Mouse (Mus musculus): ENCODE measurements around the gene Ndrg4. TPM values are rescaled to one million over a fixed set of nuclear protein-coding genes. Genes with fewer than 3 reads are reported as not detected.

The Ndrg4 gene
- total RNA-seq (2012; rRNA removed) (1.7 and 2.1 TPM in 2 replicates), total RNA-seq (2014; rRNA removed) (1.6 TPM in 2 replicates), polyA plus RNA-seq (2012; ENCODE audit: insufficient read length, low read depth) (2.1 TPM in 2 replicates)

DNA sequence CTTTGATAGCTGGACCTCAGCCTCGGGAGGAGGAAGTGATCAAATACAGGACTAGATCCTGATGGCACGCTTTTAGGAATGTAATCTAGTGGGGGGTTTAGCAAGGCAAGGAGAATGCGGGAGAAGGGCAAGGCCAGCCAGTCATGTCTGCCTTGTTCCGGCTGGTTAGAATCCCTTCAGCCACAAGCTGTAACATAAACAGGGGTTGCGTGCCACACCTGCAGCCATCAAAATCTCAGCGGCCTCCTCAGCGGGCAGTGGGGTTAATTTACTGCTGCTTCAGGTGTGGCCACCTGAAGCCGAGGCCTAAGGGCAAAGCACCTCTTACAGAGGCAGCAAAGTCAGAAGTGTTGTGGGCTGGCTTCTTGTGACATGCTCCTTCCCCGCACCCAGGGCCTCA, at the start of gene Ndrg4:
TSS of gene Ndrg4 (plus strand) at position 350 of the 400 bp plus-strand sequence.
- Histone ChIP-seq H3K4me2 (ENCODE audit: insufficient read depth, low read depth, poor library complexity, severe bottlenecking) (peak within 1 kb of the TSS; percentile 92), H3K9ac (ENCODE audit: insufficient read depth, low read depth) (peak within 1 kb of the TSS; percentile 41; the same call in 1 of the 2 replicates), H3K4me1 (ENCODE audit: control insufficient read depth in 1 of 2, insufficient read depth in 2 of 2) (peaks cover 16 to 30% of the 10 kb centered on the region in 2 experiments), H3K27ac (ENCODE audit: insufficient read depth, low read depth) (no peak within 1 kb of the TSS), H3K36me3 (replicated peaks in 1 of 2; ENCODE audit: control insufficient read depth in 1 of 2, insufficient read depth in 1 of 2, low read length in 1 of 2) (no peaks in the 10 kb centered on the region), H3K27me3 (replicated peaks) (peaks cover 46% of the 10 kb centered on the region), H3K79me2 (replicated peaks; ENCODE audit: control insufficient read depth, extremely low read depth, insufficient read depth, poor library complexity, severe bottlenecking) (no peaks in the 10 kb centered on the region), H3K4me3 (replicated peaks in 1 of 3; ENCODE audit: low read depth in 2 of 3, low read length in 2 of 3, poor library complexity in 1 of 3) (peak within 1 kb of the TSS in 2 of 3 experiments; percentile 25 to 70), H3K9me3 (replicated peaks; ENCODE audit: low read length) (no peaks in the 10 kb centered on the region)
- no peak for DNase-seq (ENCODE audit: extremely low read depth)
- dilution Hi-C loops (cut with MboI; ENCODE audit: extremely low pct_ligation_motif_present, extremely low pct_unique_long_range_greater_than_20kb, low sequenced_read_pairs) (no loop called here), in situ Hi-C loops (cut with MboI; ENCODE audit: low pct_ligation_motif_present, low pct_unique_long_range_greater_than_20kb, low sequenced_read_pairs) (no loop called here)
- TF ChIP-seq CHD2 (IDR thresholded peaks at IDR 0.05; ENCODE audit: low read length) (no peak), CHD1 (IDR thresholded peaks at IDR 0.05; ENCODE audit: low read depth, low read length) (no peak), MEF2A (IDR thresholded peaks at IDR 0.05; ENCODE audit: borderline replicate concordance, low read depth, low read length) (no peak), ZMIZ1 (IDR thresholded peaks at IDR 0.05; ENCODE audit: low read depth, low read length) (no peak), ZC3H11A (IDR thresholded peaks at IDR 0.05; ENCODE audit: low read depth, low read length) (no peak), IRF4 (IDR thresholded peaks at IDR 0.05; ENCODE audit: low read depth, low read length) (no peak), SMC3 (IDR thresholded peaks at IDR 0.05; ENCODE audit: low read depth, low read length) (no peak), TBP (conservative IDR thresholded peaks at IDR 0.05; ENCODE audit: low read depth, low read length) (no peak), PAX5 (IDR thresholded peaks at IDR 0.05; ENCODE audit: low read length) (no peak), MAZ (IDR thresholded peaks at IDR 0.05; ENCODE audit: low read depth, low read length) (no peak), POLR2AphosphoS2 (IDR thresholded peaks at IDR 0.05; ENCODE audit: low read depth, low read length) (no peak), MAX (IDR thresholded peaks at IDR 0.05; ENCODE audit: low read length) (no peak), KAT2A (IDR thresholded peaks at IDR 0.05; ENCODE audit: insufficient replicate concordance, low read length) (no peak), USF2 (conservative IDR thresholded peaks at IDR 0.05; ENCODE audit: low read depth, low read length) (no peak), CTCF (conservative IDR thresholded peaks at IDR 0.05 in 1 of 2, IDR thresholded peaks at IDR 0.05 in 1 of 2; ENCODE audit: low read depth in 2 of 2, low read length in 2 of 2) (no peak), NRF1 (IDR thresholded peaks at IDR 0.05; ENCODE audit: low read depth, low read length) (no peak), SIN3A (IDR thresholded peaks at IDR 0.05; ENCODE audit: low read length) (no peak), GABPA (IDR thresholded peaks at IDR 0.05; ENCODE audit: insufficient replicate concordance, low read depth, low read length) (no peak)

GRCm38 (mm10) chr8:95632840-95633239, 43.9 kb upstream of the Ndrg4 start:
- H3K9me3 ChIP-seq (replicated peaks; ENCODE audit: low read length) = no peaks in the 10 kb centered on the region
- H3K4me3 ChIP-seq (replicated peaks in 1 of 3; ENCODE audit: low read depth in 2 of 3, low read length in 2 of 3, poor library complexity in 1 of 3) = peak overlapping the region in 1 of 3 experiments; percentile 87
- H3K79me2 ChIP-seq (replicated peaks; ENCODE audit: control insufficient read depth, extremely low read depth, insufficient read depth, poor library complexity, severe bottlenecking) = peaks cover 16% of the 10 kb centered on the region
- no peak overlapping the region for H3K27ac ChIP-seq (ENCODE audit: insufficient read depth, low read depth)
- in situ Hi-C loops (cut with MboI; ENCODE audit: low pct_ligation_motif_present, low pct_unique_long_range_greater_than_20kb, low sequenced_read_pairs) = no loop called here
- no peaks in the 10 kb centered on the region for H3K27me3 ChIP-seq (replicated peaks)
- DNase-seq (ENCODE audit: extremely low read depth) = no peak
- peaks cover 2 to 9% of the 10 kb centered on the region in 2 experiments for H3K36me3 ChIP-seq (replicated peaks in 1 of 2; ENCODE audit: control insufficient read depth in 1 of 2, insufficient read depth in 1 of 2, low read length in 1 of 2)
- H3K4me2 ChIP-seq (ENCODE audit: insufficient read depth, low read depth, poor library complexity, severe bottlenecking) = no peak overlapping the region
- H3K9ac ChIP-seq (ENCODE audit: insufficient read depth, low read depth) = no peak overlapping the region
- dilution Hi-C loops (cut with MboI; ENCODE audit: extremely low pct_ligation_motif_present, extremely low pct_unique_long_range_greater_than_20kb, low sequenced_read_pairs) = no loop called here
- H3K4me1 ChIP-seq (ENCODE audit: control insufficient read depth in 1 of 2, insufficient read depth in 2 of 2) = peaks cover 0 to 23% of the 10 kb centered on the region in 2 experiments; a peak in 3 of 4 replicates
- TF ChIP-seq NELFE (IDR thresholded peaks at IDR 0.05; ENCODE audit: low read depth, low read length) (no peak), CHD2 (IDR thresholded peaks at IDR 0.05; ENCODE audit: low read length) (no peak), JUND (conservative IDR thresholded peaks at IDR 0.05; ENCODE audit: low read depth, low read length) (no peak), RAD21 (IDR thresholded peaks at IDR 0.05; ENCODE audit: low read depth, low read length) (no peak), MAFK (IDR thresholded peaks at IDR 0.05; ENCODE audit: insufficient replicate concordance, low read length) (no peak), MEF2A (IDR thresholded peaks at IDR 0.05; ENCODE audit: borderline replicate concordance, low read depth, low read length) (no peak), HCFC1 (IDR thresholded peaks at IDR 0.05; ENCODE audit: low read depth, low read length) (no peak), PAX5 (IDR thresholded peaks at IDR 0.05; ENCODE audit: low read length) (no peak), CHD1 (IDR thresholded peaks at IDR 0.05; ENCODE audit: low read depth, low read length) (no peak), MYC (IDR thresholded peaks at IDR 0.05; ENCODE audit: low read depth, low read length) (no peak), ZNF384 (IDR thresholded peaks at IDR 0.05; ENCODE audit: low read depth, low read length) (no peak), BHLHE40 (IDR thresholded peaks at IDR 0.05; ENCODE audit: low read depth, low read length) (no peak), ZMIZ1 (IDR thresholded peaks at IDR 0.05; ENCODE audit: low read depth, low read length) (no peak), USF1 (IDR thresholded peaks at IDR 0.05; ENCODE audit: low read depth, low read length) (no peak), GABPA (IDR thresholded peaks at IDR 0.05; ENCODE audit: insufficient replicate concordance, low read depth, low read length) (no peak), NRF1 (IDR thresholded peaks at IDR 0.05; ENCODE audit: low read depth, low read length) (no peak), SIN3A (IDR thresholded peaks at IDR 0.05; ENCODE audit: low read length) (no peak), POLR2A (IDR thresholded peaks at IDR 0.05; ENCODE audit: low read depth, low read length) (no peak)
